Mouse (Mus musculus) naive thymus-derived CD4-positive, alpha-beta T cell, adult 2 months (primary cell): ENCODE results near the gene Hic1.
"Not testable (repeated sequence)": the region's sequence is repeated elsewhere in the genome, so short reads cannot be mapped to it uniquely, and the experiment has no call there.

Source experiments
- DNase-seq: peaks from one replicate; pipeline ENCODE4 v3.0.0-alpha.2; 2011; ENCODE audit warnings: low read depth

The Hic1 gene

GRCm38 (mm10) chr11:75192336-75193214, 23.3 kb upstream of the Hic1 start:
- DNase-seq, result peak; percentile 84

- DNase-seq, result no peak
Observed at GRCm38 (mm10) chr11:75191841-75192240, 22.5 kb upstream of the Hic1 start.

- DNase-seq, result no peak
Observed at GRCm38 (mm10) chr11:75190905-75191441, 21.7 kb upstream of the Hic1 start, which contains the start of gene Dph1. Gene Dph1, minus strand, starts transcription at chr11:75191241.

- DNase-seq, result peak; percentile 88
Observed at GRCm38 (mm10) chr11:75190371-75190724, 21.0 kb upstream of the Hic1 start.

GRCm38 (mm10) chr11:75189713-75190370, 20.5 kb upstream of the Hic1 start:
- no peak for DNase-seq

- no peak for DNase-seq
Observed at GRCm38 (mm10) chr11:75184986-75185385, 15.7 kb upstream of the Hic1 start.

GRCm38 (mm10) chr11:75184573-75184972, 15.3 kb upstream of the Hic1 start:
- no peak for DNase-seq

GRCm38 (mm10) chr11:75183917-75184570, 14.7 kb upstream of the Hic1 start:
- DNase-seq, result no peak

GRCm38 (mm10) chr11:75178672-75179208, 9.4 kb upstream of the Hic1 start, which contains the start of gene Ovca2:
Gene Ovca2, minus strand, starts transcription at chr11:75178835.
- DNase-seq, result peak; percentile 95

- peak; percentile 36 for DNase-seq
Observed at GRCm38 (mm10) chr11:75178011-75178410, 8.7 kb upstream of the Hic1 start.

- DNase-seq, result not testable (repeated sequence)
Observed at GRCm38 (mm10) chr11:75174574-75174973, 5.3 kb upstream of the Hic1 start.

- no peak for DNase-seq
Observed at GRCm38 (mm10) chr11:75173799-75174165, 4.5 kb upstream of the Hic1 start.

- DNase-seq, result peak; percentile 97
Observed at GRCm38 (mm10) chr11:75173095-75173798, 3.9 kb upstream of the Hic1 start.

- peak; percentile 69 for DNase-seq
Observed at GRCm38 (mm10) chr11:75172151-75173094, 3.1 kb upstream of the Hic1 start.

- peak; percentile 43 for DNase-seq
Observed at GRCm38 (mm10) chr11:75171186-75171865, 2.0 kb upstream of the Hic1 start.

- peak; percentile 93 for DNase-seq
Observed at GRCm38 (mm10) chr11:75170136-75170751, 925 bp upstream of the Hic1 start.

GRCm38 (mm10) chr11:75168590-75169361, 543 bp downstream of the Hic1 start:
- DNase-seq, result peak; percentile 91
